Mouse (Mus musculus): ENCODE measurements around the gene Rfc1.
"Not testable (repeated sequence)": the region's sequence is repeated elsewhere in the genome, so short reads cannot be mapped to it uniquely, and the experiment has no call there.

Gene Rfc1

DNA sequence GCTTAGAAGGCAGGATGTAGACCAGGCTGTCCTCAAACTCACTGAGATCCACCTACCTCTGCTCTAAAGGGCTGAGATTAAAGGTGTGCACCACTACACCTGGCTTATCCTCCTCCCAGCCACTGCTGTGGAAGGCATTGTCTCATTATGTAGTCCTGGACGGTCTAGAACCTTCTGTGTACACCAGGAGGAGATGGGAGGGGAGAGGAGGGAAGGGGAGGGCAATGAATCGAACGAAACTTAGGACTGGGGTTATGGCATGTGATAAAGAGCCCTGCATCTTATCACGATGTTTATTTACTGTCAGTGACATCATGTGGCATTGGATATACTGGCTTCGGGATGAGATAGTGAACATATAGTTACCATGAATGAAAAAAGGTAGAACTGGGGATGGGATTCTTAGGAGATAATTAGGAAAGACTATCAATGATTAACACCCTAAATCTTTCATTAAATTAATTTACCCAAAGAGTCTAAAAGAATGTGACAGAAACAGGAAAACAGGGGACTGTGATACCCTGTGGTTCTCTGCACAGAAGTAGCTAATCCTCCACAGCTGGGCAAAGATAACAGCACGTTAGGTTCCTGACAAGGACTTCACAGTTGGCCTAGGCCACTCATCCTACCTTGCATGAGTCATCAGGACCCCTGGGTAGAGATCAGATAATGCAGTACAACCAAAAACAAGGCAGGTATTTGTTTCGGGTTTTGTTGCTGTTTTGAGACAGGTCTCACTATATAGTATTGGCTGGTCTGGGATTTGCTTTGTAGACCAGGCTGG is 37.1 kb downstream of the Rfc1 start:
- no peak for DNase-seq

- DNase-seq: no peak
These were observed 41.2 kb downstream of the Rfc1 start for GRCm38 (mm10) chr5:65294270-65294669.

GRCm38 (mm10) chr5:65293627-65294026 is 41.8 kb downstream of the Rfc1 start:
- no peak for DNase-seq

GRCm38 (mm10) chr5:65289009-65289408 is 46.5 kb downstream of the Rfc1 start:
- DNase-seq: not testable (repeated sequence)

- DNase-seq: no peak
These were observed 47.4 kb downstream of the Rfc1 start for GRCm38 (mm10) chr5:65287751-65288701.

DNA sequence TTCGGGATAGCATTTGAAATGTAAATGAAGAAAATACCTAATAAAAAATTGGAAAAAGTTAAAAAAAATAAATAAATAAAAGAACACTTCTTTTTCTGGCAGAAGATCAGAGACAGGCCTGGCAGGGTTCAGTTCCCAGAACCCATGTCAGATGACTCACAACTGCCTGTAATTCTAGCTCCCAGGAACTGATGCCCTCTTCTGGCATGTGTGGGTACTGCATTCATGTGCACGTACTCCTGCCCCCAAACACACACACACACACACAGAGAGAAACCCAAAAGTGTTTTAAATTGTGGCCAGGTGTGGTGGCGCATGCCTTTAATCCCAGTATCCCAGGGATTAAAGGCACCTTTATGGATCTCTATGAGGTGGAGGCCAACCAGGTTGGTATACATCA is 51.3 kb downstream of the Rfc1 start:
- peak; percentile 39 for DNase-seq

- no peak for DNase-seq
These were observed 54.3 kb downstream of the Rfc1 start for GRCm38 (mm10) chr5:65281216-65281615.

GRCm38 (mm10) chr5:65279133-65279651 is 56.3 kb downstream of the Rfc1 start:
- no peak for DNase-seq

DNA sequence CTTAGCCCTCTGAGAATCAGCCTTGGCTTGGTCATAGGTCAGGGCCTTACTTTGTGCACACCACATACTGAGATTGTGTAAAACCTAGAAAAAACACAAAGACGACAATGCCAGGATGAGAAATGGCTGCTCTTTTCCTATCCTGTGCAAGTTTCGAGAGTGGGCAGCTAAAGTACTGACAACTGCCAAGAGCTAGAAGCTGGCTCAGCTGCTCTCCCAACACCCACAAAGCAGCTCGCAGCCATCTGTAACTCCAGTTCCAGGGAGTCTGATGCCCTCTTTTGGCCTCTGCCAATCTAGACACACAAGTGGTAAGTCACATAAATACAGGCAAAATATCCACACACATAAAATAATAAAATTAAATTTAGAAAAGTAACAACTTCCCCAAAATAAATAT is 61.5 kb downstream of the Rfc1 start:
- no peak for DNase-seq

DNA sequence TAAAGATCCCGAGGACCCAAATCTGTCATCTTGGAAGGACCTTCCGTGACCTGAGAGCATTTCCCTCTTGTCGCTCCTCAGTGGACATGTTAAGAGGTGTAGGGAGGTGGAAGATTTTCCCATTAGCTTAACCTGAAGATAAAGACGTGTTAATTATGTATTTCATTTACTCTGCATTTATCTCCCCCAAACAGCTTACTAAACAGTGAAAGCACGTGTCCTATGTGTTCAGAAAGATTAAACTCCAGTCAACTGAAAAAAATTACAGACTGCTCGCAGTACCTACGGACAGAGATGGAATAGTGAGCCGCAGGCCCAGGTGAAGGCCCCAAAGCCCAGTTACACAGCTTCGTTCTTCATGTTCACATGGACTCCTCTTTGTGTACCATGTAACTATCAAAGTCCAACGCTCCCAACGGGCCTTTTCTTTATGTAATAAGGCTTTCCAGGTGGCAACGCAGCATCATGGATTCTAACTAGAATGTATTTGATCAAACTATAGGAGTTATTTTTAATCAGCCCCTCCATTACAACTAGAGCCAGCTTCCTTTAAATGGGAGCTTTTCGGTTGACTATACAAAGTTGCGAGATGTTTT is 77.5 kb downstream of the Rfc1 start:
- DNase-seq: no peak

- no peak for DNase-seq
These were observed 85.2 kb downstream of the Rfc1 start for GRCm38 (mm10) chr5:65250185-65250855.

DNA sequence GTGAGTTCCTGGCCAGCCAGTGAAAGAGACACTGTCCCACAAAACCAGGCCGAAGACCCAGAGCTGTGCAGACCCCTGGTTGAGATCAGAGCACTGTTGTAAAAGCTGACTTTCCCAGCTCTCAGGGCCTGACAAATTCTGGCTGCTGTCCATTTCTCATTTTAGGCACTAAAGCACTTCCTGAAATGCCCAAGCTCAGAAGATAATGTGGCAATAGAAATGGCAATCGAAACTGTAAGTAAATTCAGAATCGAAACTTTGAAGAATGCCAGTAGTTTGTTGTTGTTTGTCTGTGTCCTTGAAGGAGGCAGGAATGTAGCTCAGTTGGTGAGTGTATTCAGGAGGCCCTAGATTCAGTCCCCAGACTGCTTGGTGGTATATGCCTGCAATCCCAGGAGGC is 88.2 kb downstream of the Rfc1 start:
- no peak for DNase-seq

GRCm38 (mm10) chr5:65242740-65243139 is 92.7 kb downstream of the Rfc1 start:
- peak; percentile 22 for DNase-seq

DNA sequence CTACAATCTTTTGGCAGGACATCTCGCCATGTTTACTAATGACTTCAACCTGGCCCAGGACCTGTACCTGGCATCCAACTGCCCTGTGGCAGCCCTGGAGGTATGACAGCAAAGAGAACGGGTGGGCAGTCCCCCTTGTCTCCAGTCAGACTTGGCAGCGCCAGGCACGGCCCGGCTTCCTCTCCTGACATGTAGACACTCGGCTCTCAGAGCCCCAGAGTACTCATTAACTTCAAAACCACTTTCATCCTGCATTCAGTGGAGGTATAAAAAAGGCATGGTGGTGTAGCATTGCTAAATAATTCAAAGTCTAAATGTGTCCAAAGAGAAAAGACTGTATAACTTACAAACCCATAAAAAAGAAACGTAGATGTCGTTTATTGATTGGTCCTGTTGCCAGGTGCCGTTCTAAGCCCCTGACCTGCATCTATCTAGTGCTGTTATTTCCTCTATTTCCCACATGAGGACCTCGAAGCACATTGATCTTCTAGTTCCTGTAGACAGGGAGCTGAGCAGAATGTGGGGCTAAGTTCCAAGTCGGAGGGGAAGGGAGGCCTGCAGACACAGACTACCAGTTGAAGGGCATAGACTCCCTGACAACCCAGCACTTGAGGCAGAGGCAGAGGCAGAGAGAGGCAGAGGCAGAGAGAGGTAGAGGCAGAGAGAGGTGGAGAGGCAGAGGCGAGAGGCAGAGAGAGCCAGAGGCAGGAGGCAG is 104.0 kb downstream of the Rfc1 start:
- no peak for DNase-seq

GRCm38 (mm10) chr5:65224056-65224455 is 111.4 kb downstream of the Rfc1 start:
- DNase-seq: no peak

DNA sequence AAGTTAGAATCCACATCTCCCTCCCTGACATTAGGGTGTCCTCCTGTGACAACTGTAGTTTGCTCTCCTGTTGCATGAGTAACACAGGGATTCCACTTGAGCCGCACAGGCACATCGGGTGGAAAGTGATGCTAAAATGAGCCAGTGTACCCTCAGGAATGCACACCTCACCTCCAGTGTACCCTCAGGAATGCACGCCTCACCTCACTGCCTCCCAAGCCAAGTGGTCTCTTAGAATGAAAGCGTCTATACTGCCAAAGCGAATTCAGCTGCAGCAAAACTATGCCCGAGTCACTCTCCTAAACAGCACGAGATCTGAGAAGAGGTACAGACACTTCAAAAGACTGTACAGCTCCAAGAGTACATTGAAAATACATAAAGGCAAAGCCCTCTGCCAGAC is 114.4 kb downstream of the Rfc1 start:
- no peak for DNase-seq

GRCm38 (mm10) chr5:65217305-65218269 is 117.9 kb downstream of the Rfc1 start:
- peak; percentile 13 for DNase-seq

GRCm38 (mm10) chr5:65213321-65213720 is 122.1 kb downstream of the Rfc1 start:
- peak; percentile 33 for DNase-seq

Data from thymus, postnatal 25 days (tissue).